Mouse (Mus musculus): Measurements from ENCODE around the gene Nkain2.

GRCm38 (mm10) chr10:31647270-31647669 is 1243.0 kb downstream of the Nkain2 start:
- no peak for TF ChIP-seq CTCF (IDR thresholded peaks at IDR 0.05; ENCODE audit: low read depth, low read length)
- no peak for TF ChIP-seq POLR2A (IDR thresholded peaks at IDR 0.05; ENCODE audit: insufficient read depth, low read length)
